Mouse (Mus musculus) frontal cortex, adult 2 months (tissue): ENCODE measurements at regions not wholly inside any gene's neighbourhood (a gene's known extent, or its start where the extent isn't known, plus 50 kb on each side); places are given as distances from the start of the nearest gene placed in this dataset.
A peak's percentile ranks its signal among the peaks of the same experiment; 100 is the strongest.
"Not testable (repeated sequence)": the region's sequence is repeated elsewhere in the genome, so short reads cannot be mapped to it uniquely, and the experiment has no call there.

Experiments used
- DNase-seq, 2 experiments: peaks; one replicate each; pipeline ENCODE4 v3.0.0; 2022; ENCODE audit warnings: low spot score in 1 of 2; ENCODE audit errors: extremely low spot score in 1 of 2

GRCm38 (mm10) chr6:140816359-140816758 is 87.3 kb downstream of the Gm11077 start:
- DNase-seq: no peak

- DNase-seq: peak in 1 of 2 experiments; percentile 2
Observed at GRCm38 (mm10) chr6:140816831-140817230, 87.7 kb downstream of the Gm11077 start.

- no peak for DNase-seq
Observed at GRCm38 (mm10) chr6:140819451-140819878, 90.4 kb downstream of the Gm11077 start.

GRCm38 (mm10) chr6:140826522-140826921 is 97.4 kb downstream of the Gm11077 start:
- no peak for DNase-seq

- no peak for DNase-seq
Observed at GRCm38 (mm10) chr6:140827651-140828050, 98.6 kb downstream of the Gm11077 start.

- no peak for DNase-seq
Observed at GRCm38 (mm10) chr6:140843292-140843991, 114.4 kb downstream of the Gm11077 start.

GRCm38 (mm10) chr6:140847165-140847564 is 118.1 kb downstream of the Gm11077 start:
- DNase-seq: no peak

GRCm38 (mm10) chr6:140852420-140852819 is 123.3 kb downstream of the Gm11077 start:
- DNase-seq: peak in 1 of 2 experiments; percentile 36

GRCm38 (mm10) chr6:140853508-140853907 is 124.4 kb downstream of the Gm11077 start:
- peak in 1 of 2 experiments; percentile 84 for DNase-seq

- DNase-seq: no peak
Observed at GRCm38 (mm10) chr6:140854691-140855090, 125.6 kb downstream of the Gm11077 start.

GRCm38 (mm10) chr6:140856468-140857117 is 127.5 kb downstream of the Gm11077 start:
- no peak for DNase-seq

- peak; percentile 61 to 74 for DNase-seq
Observed at GRCm38 (mm10) chr6:140857118-140857746, 128.1 kb downstream of the Gm11077 start.

- DNase-seq: not testable (repeated sequence)
Observed at GRCm38 (mm10) chr6:140869523-140869922, 140.4 kb downstream of the Gm11077 start.

GRCm38 (mm10) chr6:140874831-140875230 is 145.7 kb downstream of the Gm11077 start:
- DNase-seq: no peak

- no peak for DNase-seq
Observed at GRCm38 (mm10) chr6:140883651-140884050, 154.6 kb downstream of the Gm11077 start.

- no peak for DNase-seq
Observed at GRCm38 (mm10) chr6:140888610-140889009, 159.5 kb downstream of the Gm11077 start.

- no peak for DNase-seq
Observed at GRCm38 (mm10) chr6:140890060-140890459, 161.0 kb downstream of the Gm11077 start.

GRCm38 (mm10) chr6:140890591-140890990 is 161.5 kb downstream of the Gm11077 start:
- DNase-seq: no peak

- DNase-seq: no peak
Observed at GRCm38 (mm10) chr6:140894467-140894866, 165.4 kb downstream of the Gm11077 start.

GRCm38 (mm10) chr6:140895441-140895840 is 166.4 kb downstream of the Gm11077 start:
- DNase-seq: no peak

GRCm38 (mm10) chr6:140897111-140897510 is 168.0 kb downstream of the Gm11077 start:
- no peak for DNase-seq
